Mouse (Mus musculus) lung, adult 2 months (tissue): ENCODE measurements around the gene Cnksr2. TPM values are rescaled to one million over a fixed set of nuclear protein-coding genes. Genes with fewer than 3 reads are reported as not detected.

Experiments
- DNase-seq: peaks from one replicate; pipeline ENCODE4 v3.0.0; 2022
- H3K4me1 ChIP-seq: fragments of 200-500 bp; 2 replicates; pipeline ENCODE4 v1.6.1; 2011; ENCODE audit warnings: low read length; ENCODE audit not compliant: control insufficient read depth, insufficient read depth
- H3K4me3 ChIP-seq: fragments of 200-500 bp; replicated peaks from 2 replicates; pipeline ENCODE3; 2011; ENCODE audit warnings: low read depth, mild to moderate bottlenecking, control low read depth, low read length; ENCODE audit errors: extremely low read depth
- CTCF ChIP-seq: fragments of 200-500 bp; IDR thresholded peaks from 2 replicates; pipeline ENCODE4 v1.5.1; 2011; ENCODE audit warnings: mild to moderate bottlenecking, low read length, control low read depth; ENCODE audit not compliant: insufficient read depth
- POLR2A ChIP-seq: fragments of 200-500 bp; IDR thresholded peaks from 2 replicates; pipeline ENCODE4 v1.6.1; 2011; ENCODE audit warnings: low read depth, mild to moderate bottlenecking, control low read depth, low read length, borderline replicate concordance; ENCODE audit errors: extremely low read depth
- WGBS: fragments of 180-500 bp; shearing (Covaris S2); methylation state at CpG from one replicate; pipeline ENCODE4 v1.1.7; 2018; 5-methylcytosine and 5-hydroxymethylcytosine counted together
- polyA plus RNA-seq: library from polyadenylated mRNA; depleted of rRNA; stranded (reverse); fragments of >200 nt; gene quantifications from 2 replicates; pipeline ENCODE4 v1.2.3, GENCODE M21; 2012; rRNA removed

Cnksr2 gene
- polyA plus RNA-seq, 1 experiment: 0.25 TPM

- H3K4me1 ChIP-seq: peaks cover 2% of the 10 kb centered on the region
- no peak overlapping the region for H3K4me3 ChIP-seq
- WGBS: 85% methylated on average over 13 of the region's 13 CpGs
- TF ChIP-seq POLR2A (no peak), CTCF (no peak)
- DNase-seq: no peak
Measured at GRCm38 (mm10) chrX:157818921-157819260, 224.2 kb downstream of the Cnksr2 start.

GRCm38 (mm10) chrX:157818207-157818920 lies 224.7 kb downstream of the Cnksr2 start, which contains the start of gene Klhl34:
Gene Klhl34, plus strand, starts transcription at chrX:157818435.
- Histone ChIP-seq H3K4me3 (no peak within 1 kb of the TSS), H3K4me1 (peaks cover 2% of the 10 kb centered on the region)
- DNase-seq: no peak
- no peak for TF ChIP-seq POLR2A
- TF ChIP-seq CTCF: no peak
- WGBS: 47% methylated on average over 28 of the region's 28 CpGs

- no peak overlapping the region for H3K4me3 ChIP-seq
- no peak for DNase-seq
- WGBS: 32% methylated on average over 31 of the region's 31 CpGs
- TF ChIP-seq CTCF (no peak), POLR2A (no peak)
- peaks cover 2% of the 10 kb centered on the region for H3K4me1 ChIP-seq
Measured at GRCm38 (mm10) chrX:157817571-157818206, 225.4 kb downstream of the Cnksr2 start.

- 67% methylated on average over 1 of the region's 1 CpGs for WGBS
- no peak for DNase-seq
- Histone ChIP-seq H3K4me1 (peaks cover 2% of the 10 kb centered on the region), H3K4me3 (no peak overlapping the region)
- no peak for TF ChIP-seq POLR2A
- TF ChIP-seq CTCF: no peak
Measured at GRCm38 (mm10) chrX:157809721-157810120, 233.4 kb downstream of the Cnksr2 start.

GRCm38 (mm10) chrX:157801669-157802068 lies 241.4 kb downstream of the Cnksr2 start:
- TF ChIP-seq CTCF (no peak), POLR2A (no peak)
- H3K4me1 ChIP-seq: no peaks in the 10 kb centered on the region
- 81% methylated on average over 2 of the region's 2 CpGs for WGBS
- DNase-seq: no peak
- H3K4me3 ChIP-seq: no peak overlapping the region

Other genes with a start within 250 kb of the Cnksr2 start
- gene Klhl34, start 224.9 kb downstream of the Cnksr2 start, polyA plus RNA-seq: 0.27 TPM in 1 of 2 replicates, not detected in the other